Mouse (Mus musculus) brain, embryonic 14.5 days (tissue): ENCODE measurements at regions not wholly inside any gene's neighbourhood (a gene's known extent, or its start where the extent isn't known, plus 50 kb on each side); places are given as distances from the start of the nearest gene placed in this dataset.

ENCODE experiments used
- CTCF ChIP-seq: fragments of 200-500 bp; IDR thresholded peaks from 2 replicates; pipeline ENCODE4 v1.5.1; 2012; ENCODE audit warnings: inconsistent platforms, mild to moderate bottlenecking, moderate library complexity, borderline replicate concordance; ENCODE audit not compliant: insufficient read depth, insufficient read length; ENCODE audit errors: extremely low read depth
- POLR2A ChIP-seq: fragments of 200-500 bp; IDR thresholded peaks from 2 replicates; pipeline ENCODE4 v1.6.1; 2012; ENCODE audit warnings: mild to moderate bottlenecking, inconsistent platforms, borderline replicate concordance; ENCODE audit not compliant: poor library complexity, insufficient read depth, insufficient read length, severe bottlenecking; ENCODE audit errors: extremely low read depth

DNA sequence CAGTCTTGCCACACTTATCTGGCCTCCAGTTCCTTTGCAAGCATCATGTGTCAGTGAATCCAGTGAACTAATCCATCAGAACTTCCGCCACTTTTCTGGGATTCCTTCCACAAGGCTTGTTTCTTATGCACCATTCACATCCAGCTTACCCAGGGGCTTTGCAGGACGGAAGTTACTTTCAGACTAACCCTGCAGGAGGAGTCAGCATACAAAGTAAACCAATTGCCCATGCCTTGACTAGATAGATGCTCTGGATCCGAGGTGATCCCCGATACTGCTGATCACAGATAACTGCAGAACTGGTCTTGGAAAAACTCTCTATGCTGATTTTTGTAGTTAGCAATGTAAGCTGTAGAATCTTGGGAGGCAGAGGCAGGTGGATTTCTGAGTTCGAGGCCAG lies 252.6 kb upstream of the Kcnh8 start:
- TF ChIP-seq CTCF, result no peak
- no peak for TF ChIP-seq POLR2A
